Mouse (Mus musculus): ENCODE results near the gene Klf11. TPM values are rescaled to one million over a fixed set of nuclear protein-coding genes. Genes with fewer than 3 reads are reported as not detected.

Gene Klf11
- polyA plus RNA-seq, 1 experiment from 2014 or later = 13.1 TPM

GRCm38 (mm10) chr12:24706764-24707479 is 55.8 kb downstream of the Klf11 start:
- ATAC-seq (ENCODE audit: insufficient number of reproducible peaks, low FRiP score, low TSS enrichment, low read depth) = no peak
- Histone ChIP-seq H3K27me3 (no peaks in the 10 kb centered on the region), H3K9me3 (replicated peaks) (no peaks in the 10 kb centered on the region), H3K4me3 (replicated peaks) (peak overlapping the region; percentile 91), H3K27ac (replicated peaks) (no peak overlapping the region), H3K4me1 (peaks cover 46% of the 10 kb centered on the region), H3K9ac (no peak overlapping the region), H3K4me2 (replicated peaks) (peak overlapping the region; percentile 97), H3K36me3 (0 out of 2 replicates have a peak, but pooled peaks cover 2% of the 10 kb centered on the region)
- WGBS = under 1% methylated on average over 27 of the region's 27 CpGs

GRCm38 (mm10) chr12:24707480-24707802 is 56.4 kb downstream of the Klf11 start:
- Histone ChIP-seq H3K27ac (replicated peaks) (no peak overlapping the region), H3K4me3 (replicated peaks) (peak overlapping the region; percentile 91)

DNA sequence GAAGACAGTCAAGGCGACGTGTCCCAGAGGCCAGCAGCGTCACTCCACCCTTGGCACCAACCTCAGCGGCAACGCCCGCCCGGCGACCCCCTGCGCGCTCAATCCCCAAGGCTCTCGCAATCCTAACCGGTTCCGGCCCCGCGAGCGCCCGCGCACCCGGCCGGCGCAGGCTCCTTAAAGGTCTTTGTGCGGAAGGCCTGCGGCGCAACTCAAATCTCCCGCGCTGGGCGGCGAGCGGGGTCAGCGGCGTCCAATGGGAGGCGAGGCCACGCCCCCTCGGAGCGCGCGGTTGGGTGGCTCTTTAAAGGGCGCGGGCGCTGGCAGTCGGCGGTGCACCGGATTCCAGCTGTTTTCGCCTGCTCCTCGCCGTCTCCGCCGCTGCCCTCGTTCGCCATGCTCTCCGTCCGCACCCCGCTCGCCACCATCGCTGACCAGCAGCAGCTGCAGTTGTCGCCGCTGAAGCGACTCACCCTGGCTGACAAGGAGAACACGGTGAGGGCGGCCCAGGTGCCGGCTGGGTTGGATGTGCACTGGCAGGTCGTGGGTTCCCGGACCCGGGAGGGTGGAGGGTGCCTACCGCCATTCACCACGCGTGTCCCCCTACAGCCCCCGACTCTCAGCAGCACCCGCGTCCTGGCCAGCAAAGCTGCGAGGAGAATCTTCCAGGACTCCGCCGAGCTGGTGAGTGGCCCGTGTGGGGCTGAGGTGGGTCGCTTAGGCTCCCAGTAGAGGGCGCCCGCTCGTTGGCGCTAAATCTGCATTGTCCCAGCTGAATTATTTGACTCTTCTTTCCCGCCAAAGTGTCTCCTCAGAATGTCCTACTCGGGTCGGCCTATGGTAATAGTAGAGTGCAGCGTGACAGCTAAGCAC is 57.1 kb downstream of the Klf11 start, which contains the start of gene Rrm2:
TSS of gene Rrm2 (plus strand) at position 288 of the 870 bp plus-strand sequence.
- Histone ChIP-seq H3K27ac (replicated peaks) (peak within 1 kb of the TSS; percentile 83), H3K9me3 (replicated peaks) (no peaks in the 10 kb centered on the region), H3K27me3 (no peaks in the 10 kb centered on the region), H3K9ac (peak within 1 kb of the TSS; percentile 65), H3K36me3 (peaks cover 11% of the 10 kb centered on the region; the same call in 1 of the 2 replicates), H3K4me1 (peaks cover 46% of the 10 kb centered on the region), H3K4me2 (replicated peaks) (peak within 1 kb of the TSS; percentile 97), H3K4me3 (replicated peaks) (peak within 1 kb of the TSS; percentile 91)
- ATAC-seq (ENCODE audit: insufficient number of reproducible peaks, low FRiP score, low TSS enrichment, low read depth) = peak; percentile 91
- WGBS = under 1% methylated on average over 83 of the region's 83 CpGs

More at GRCm38 (mm10) chr12:24707480-24707802, 56.4 kb downstream of the Klf11 start:
- Histone ChIP-seq H3K4me1 (peaks cover 46% of the 10 kb centered on the region), H3K36me3 (peaks cover 7% of the 10 kb centered on the region; the same call in 1 of the 2 replicates), H3K4me2 (replicated peaks) (peak overlapping the region; percentile 97), H3K9ac (peak overlapping the region; percentile 13; the same call in 1 of the 2 replicates), H3K27me3 (no peaks in the 10 kb centered on the region), H3K9me3 (replicated peaks) (no peaks in the 10 kb centered on the region)
- under 1% methylated on average over 9 of the region's 9 CpGs for WGBS
- no peak for ATAC-seq (ENCODE audit: insufficient number of reproducible peaks, low FRiP score, low TSS enrichment, low read depth)

DNA sequence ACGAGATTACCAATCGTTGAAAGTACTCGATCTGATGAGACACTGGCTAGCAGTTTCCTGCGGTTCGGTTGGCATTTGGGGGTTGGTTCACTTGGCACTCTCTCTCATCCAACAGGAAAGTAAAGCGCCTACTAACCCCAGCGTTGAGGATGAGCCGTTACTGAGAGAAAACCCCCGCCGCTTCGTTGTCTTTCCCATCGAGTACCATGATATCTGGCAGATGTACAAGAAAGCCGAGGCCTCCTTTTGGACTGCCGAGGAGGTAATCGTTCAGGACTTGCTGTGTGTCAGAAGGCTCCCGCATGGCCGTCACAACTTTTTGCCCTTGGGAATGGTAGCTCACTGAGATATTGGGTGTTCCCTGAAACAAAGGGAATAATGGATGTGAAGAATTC is 57.7 kb downstream of the Klf11 start:
- Histone ChIP-seq H3K4me3 (replicated peaks) (peak overlapping the region; percentile 91), H3K4me2 (replicated peaks) (peak overlapping the region; percentile 97), H3K27ac (replicated peaks) (peak overlapping the region; percentile 83), H3K4me1 (peaks cover 46% of the 10 kb centered on the region), H3K27me3 (no peaks in the 10 kb centered on the region), H3K9me3 (replicated peaks) (no peaks in the 10 kb centered on the region), H3K9ac (peak overlapping the region; percentile 65), H3K36me3 (peaks cover 11% of the 10 kb centered on the region; the same call in 1 of the 2 replicates)
- no peak for ATAC-seq (ENCODE audit: insufficient number of reproducible peaks, low FRiP score, low TSS enrichment, low read depth)
- WGBS = under 1% methylated on average over 17 of the region's 17 CpGs

DNA sequence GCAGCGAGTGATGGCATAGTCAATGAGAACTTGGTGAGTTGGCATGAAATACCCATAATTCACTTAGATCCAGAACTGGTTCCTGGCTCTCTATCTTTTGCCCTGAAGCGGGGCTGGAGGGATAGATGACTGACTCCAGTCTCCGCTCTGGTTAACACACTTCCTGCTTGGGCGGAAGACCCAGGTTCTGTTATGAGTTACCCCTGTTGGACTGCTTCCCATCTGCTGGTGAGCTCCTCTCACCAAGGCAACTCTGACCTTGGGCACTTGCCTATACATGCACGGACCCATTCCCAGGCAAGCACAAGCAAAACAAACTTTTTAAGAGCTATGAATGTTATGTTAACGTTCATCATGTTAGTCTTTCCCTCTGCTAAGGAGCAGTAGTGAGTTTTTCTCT is 58.3 kb downstream of the Klf11 start:
- ATAC-seq (ENCODE audit: insufficient number of reproducible peaks, low FRiP score, low TSS enrichment, low read depth) = no peak
- 9% methylated on average over 6 of the region's 6 CpGs for WGBS
- Histone ChIP-seq H3K27ac (replicated peaks) (peak overlapping the region; percentile 83), H3K36me3 (peaks cover 15% of the 10 kb centered on the region; the same call in 1 of the 2 replicates), H3K9me3 (replicated peaks) (no peaks in the 10 kb centered on the region), H3K4me3 (replicated peaks) (peak overlapping the region; percentile 91), H3K27me3 (no peaks in the 10 kb centered on the region), H3K4me1 (peaks cover 46% of the 10 kb centered on the region), H3K4me2 (replicated peaks) (peak overlapping the region; percentile 97), H3K9ac (peak overlapping the region; percentile 65; the same call in 1 of the 2 replicates)

- Histone ChIP-seq H3K36me3 (peaks cover 17% of the 10 kb centered on the region; the same call in 1 of the 2 replicates), H3K4me3 (replicated peaks) (peak overlapping the region; percentile 91), H3K9me3 (replicated peaks) (no peaks in the 10 kb centered on the region), H3K4me2 (replicated peaks) (peak overlapping the region; percentile 97), H3K27me3 (no peaks in the 10 kb centered on the region), H3K4me1 (peaks cover 46% of the 10 kb centered on the region), H3K9ac (no peak overlapping the region), H3K27ac (replicated peaks) (peak overlapping the region; percentile 83; the same call in 1 of the 2 replicates)
- ATAC-seq (ENCODE audit: insufficient number of reproducible peaks, low FRiP score, low TSS enrichment, low read depth) = no peak
- WGBS = 24% methylated on average over 5 of the region's 5 CpGs
Observed at GRCm38 (mm10) chr12:24709831-24710508, 58.9 kb downstream of the Klf11 start.

DNA sequence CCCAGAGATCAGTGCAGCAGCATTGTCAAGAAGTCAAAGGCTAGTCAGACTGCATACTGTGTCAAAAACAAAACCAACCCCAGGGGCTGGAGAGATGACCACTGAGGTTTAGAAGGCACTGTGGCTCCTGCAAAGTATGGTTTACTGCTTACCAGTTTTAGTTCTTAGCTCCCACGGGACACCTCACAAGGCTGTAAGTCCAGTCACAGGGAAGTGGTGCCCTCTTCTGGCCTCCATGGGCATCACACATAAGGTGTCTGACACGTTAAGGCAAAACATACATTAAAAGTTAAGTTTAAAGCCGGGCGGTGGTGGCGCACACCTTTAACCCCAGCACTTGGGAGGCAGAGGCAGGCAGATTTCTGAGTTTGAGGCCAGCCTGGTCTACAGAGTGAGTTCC is 59.6 kb downstream of the Klf11 start:
- Histone ChIP-seq H3K9me3 (replicated peaks) (no peaks in the 10 kb centered on the region), H3K36me3 (peaks cover 17% of the 10 kb centered on the region; the same call in 1 of the 2 replicates), H3K4me1 (peaks cover 46% of the 10 kb centered on the region), H3K27me3 (no peaks in the 10 kb centered on the region), H3K4me3 (replicated peaks) (no peak overlapping the region; the same call in 1 of the 2 replicates), H3K9ac (no peak overlapping the region), H3K4me2 (replicated peaks) (peak overlapping the region; percentile 21; the same call in 1 of the 2 replicates), H3K27ac (replicated peaks) (peak overlapping the region; percentile 40)
- 63% methylated on average over 5 of the region's 5 CpGs for WGBS
- ATAC-seq (ENCODE audit: insufficient number of reproducible peaks, low FRiP score, low TSS enrichment, low read depth) = no peak

Other genes with a start within 250 kb of the Klf11 start
- 25.3 and 25.8 TPM in 2 replicates for gene Taf1b, start 152.9 kb upstream of the Klf11 start, polyA plus RNA-seq (2015; fragmentation: Nextera tagmentation; extraction: Ambion mirVana)
- gene Grhl1, start 79.0 kb upstream of the Klf11 start, polyA plus RNA-seq (2015; fragmentation: Nextera tagmentation; extraction: Ambion mirVana) = 33.1 and 37.8 TPM in 2 replicates
- 6.2 and 6.5 TPM in 2 replicates for gene Cys1, start 30.5 kb downstream of the Klf11 start, polyA plus RNA-seq (2015; fragmentation: Nextera tagmentation; extraction: Ambion mirVana)
- 142 and 158 TPM in 2 replicates for gene Rrm2, start 57.0 kb downstream of the Klf11 start, polyA plus RNA-seq (2015; fragmentation: Nextera tagmentation; extraction: Ambion mirVana)
- 64.8 and 69.0 TPM in 2 replicates for gene Mboat2, start 179.6 kb downstream of the Klf11 start, polyA plus RNA-seq (2015; fragmentation: Nextera tagmentation; extraction: Ambion mirVana)